Mouse (Mus musculus): ENCODE results near the gene Msln.

Msln gene

GRCm38 (mm10) chr17:25725264-25725663 lies 28.9 kb downstream of the Msln start:
- no peak for DNase-seq (ENCODE audit: low spot score in 2 of 2)

- no peak for DNase-seq (ENCODE audit: low spot score in 2 of 2)
These were observed 30.3 kb downstream of the Msln start for GRCm38 (mm10) chr17:25723919-25724318.

- no peak for DNase-seq (ENCODE audit: low spot score in 2 of 2)
These were observed 30.7 kb downstream of the Msln start for GRCm38 (mm10) chr17:25723470-25723869.

DNA sequence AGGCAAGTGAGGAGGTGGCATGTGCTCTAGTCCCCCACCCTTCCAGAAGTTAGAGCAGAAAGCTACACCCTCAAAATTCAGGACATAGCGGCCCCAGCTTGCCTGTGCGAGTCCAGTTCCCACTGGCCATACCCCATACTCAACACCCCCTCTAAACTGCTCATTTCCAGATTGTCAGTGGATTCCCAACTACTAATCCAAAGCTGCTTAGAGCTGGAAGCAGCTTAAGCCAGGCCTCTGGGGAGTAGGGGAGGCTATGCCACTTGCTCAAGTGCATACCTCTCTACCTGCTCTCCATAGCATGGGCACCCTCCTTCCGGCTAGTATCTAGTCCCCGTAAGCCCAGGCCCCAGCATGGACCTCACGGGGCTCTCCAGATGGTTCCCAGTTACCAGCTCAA lies 32.7 kb downstream of the Msln start:
- DNase-seq (ENCODE audit: low spot score in 2 of 2) = no peak

DNA sequence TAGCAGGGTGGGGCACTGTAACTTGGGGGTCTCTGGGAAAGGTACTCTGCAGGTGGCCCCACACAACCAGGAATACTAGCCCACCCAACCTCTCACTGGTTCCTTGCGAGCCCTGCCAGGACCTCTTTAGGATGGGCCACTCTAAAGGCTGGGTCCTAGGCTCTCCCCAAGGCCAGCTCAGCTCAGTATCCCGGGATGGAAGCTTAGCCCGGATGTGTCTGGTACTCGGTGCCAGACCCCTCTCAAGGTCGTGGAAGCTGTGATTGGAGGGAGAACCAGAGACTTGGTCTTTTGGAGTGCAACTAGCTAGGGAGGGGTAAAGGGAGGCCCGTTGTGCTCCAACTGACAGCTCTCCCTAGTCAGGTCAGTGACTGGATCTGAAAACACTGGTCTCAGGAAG lies 36.5 kb downstream of the Msln start:
- DNase-seq (ENCODE audit: low spot score in 2 of 2) = no peak

DNA sequence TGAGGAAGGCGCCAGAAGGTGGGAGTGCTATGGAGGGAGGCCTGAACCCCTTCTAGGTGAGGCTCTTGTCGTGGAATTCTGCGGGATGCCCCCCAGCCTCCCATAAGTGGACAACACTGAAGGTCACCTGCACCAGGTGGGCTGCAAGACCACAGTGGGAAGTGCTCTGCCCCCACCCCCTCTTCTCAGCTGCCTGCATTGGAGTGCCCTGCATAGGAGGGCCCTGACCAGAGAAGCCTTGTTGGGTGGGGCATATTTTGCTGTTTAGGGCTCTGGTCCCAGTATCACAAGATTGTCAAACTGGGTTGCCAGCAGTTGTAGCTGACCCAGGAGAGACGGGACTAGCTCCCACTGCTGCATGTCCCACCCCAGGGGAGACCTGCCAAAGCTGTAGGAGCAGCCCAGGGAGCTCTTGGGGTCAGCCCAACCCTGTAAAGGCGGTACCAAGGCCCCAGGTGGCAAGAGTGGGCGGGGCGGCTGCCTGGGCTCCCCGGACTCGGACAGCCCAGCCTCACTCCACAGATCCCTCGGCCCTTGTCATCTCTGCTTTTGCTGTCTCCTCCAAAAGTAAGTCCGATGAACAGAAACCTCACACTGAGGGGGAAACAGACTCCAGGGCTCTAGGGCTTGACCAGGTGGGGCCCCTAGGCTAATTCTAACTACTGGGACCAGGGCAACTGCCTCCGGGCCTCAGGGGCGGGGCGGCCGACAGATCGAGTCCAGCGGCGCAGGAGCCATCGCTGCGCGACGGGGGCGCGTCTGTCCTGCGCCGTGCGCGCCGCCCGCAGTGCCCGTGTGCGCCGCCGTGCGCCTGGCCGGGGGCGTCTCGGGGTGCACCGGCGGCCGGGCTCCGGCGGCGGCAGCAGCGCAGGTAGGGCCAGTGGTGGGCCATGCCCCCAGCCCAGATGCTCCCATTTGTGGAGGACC lies 37.2 kb downstream of the Msln start, which contains the start of gene Gng13:
TSS of gene Gng13 (plus strand) at position 461 of the 927 bp plus-strand sequence.
- no peak for DNase-seq (ENCODE audit: low spot score in 2 of 2)

GRCm38 (mm10) chr17:25716130-25716529 lies 38.0 kb downstream of the Msln start:
- DNase-seq (ENCODE audit: low spot score in 2 of 2) = no peak

- no peak for DNase-seq (ENCODE audit: low spot score in 2 of 2)
These were observed 38.6 kb downstream of the Msln start for GRCm38 (mm10) chr17:25715627-25716026.

- DNase-seq (ENCODE audit: low spot score in 2 of 2) = no peak
These were observed 43.0 kb downstream of the Msln start for GRCm38 (mm10) chr17:25711136-25711535.

DNA sequence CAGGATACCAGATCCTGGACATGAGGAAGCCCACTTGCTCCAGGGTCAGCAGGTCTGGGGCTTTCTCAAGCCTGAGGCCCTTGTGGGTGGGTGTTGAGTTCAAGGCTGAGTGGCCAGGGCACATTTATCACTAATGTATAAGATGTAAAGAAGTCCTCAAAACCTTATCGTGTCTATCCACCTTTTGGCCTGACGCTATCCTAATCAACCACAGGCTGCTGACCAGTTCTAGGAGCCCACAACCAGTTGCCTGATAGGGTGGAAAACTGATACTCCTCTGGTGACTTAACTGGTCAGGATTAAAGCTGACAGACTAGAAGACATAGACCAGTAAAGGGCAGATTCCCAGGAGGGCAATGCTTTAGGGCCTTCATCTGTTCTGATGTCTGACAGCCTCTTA lies 44.2 kb downstream of the Msln start:
- no peak for DNase-seq (ENCODE audit: low spot score in 2 of 2)

- DNase-seq (ENCODE audit: low spot score in 2 of 2) = no peak
These were observed 53.2 kb downstream of the Msln start for GRCm38 (mm10) chr17:25700863-25701496.

All from thymus, postnatal 10 days (tissue).